Mouse (Mus musculus) neural tube, embryonic 12.5 days (tissue): ENCODE results near the gene Zbtb18. TPM values are rescaled to one million over a fixed set of nuclear protein-coding genes. Genes with fewer than 3 reads are reported as not detected.
A peak's percentile ranks its signal among the peaks of the same experiment; 100 is the strongest.

Source experiments
- ATAC-seq: fragments of 200-750 bp; cut with Nextera tagmentation; 2 replicates; pipeline ENCODE4 v1.8.0; 2017; ENCODE audit warnings: low read depth, mild to moderate bottlenecking, moderate TSS enrichment, moderate library complexity; ENCODE audit not compliant: low FRiP score
- H3K27ac ChIP-seq: fragments of 300-500 bp; sonication (generic); 2 replicates; pipeline ENCODE4 v1.5.1; 2016
- H3K27me3 ChIP-seq: fragments of 300-500 bp; sonication (generic); replicated peaks from 2 replicates; pipeline ENCODE4 v1.6.1; 2016; ENCODE audit warnings: mild to moderate bottlenecking
- H3K36me3 ChIP-seq: fragments of 300-500 bp; sonication (generic); 2 replicates; pipeline ENCODE4 v1.6.1; 2016; ENCODE audit warnings: mild to moderate bottlenecking
- H3K4me1 ChIP-seq: fragments of 300-500 bp; sonication (generic); 2 replicates; pipeline ENCODE4 v1.6.1; 2016
- H3K4me2 ChIP-seq: fragments of 300-500 bp; sonication (generic); replicated peaks from 2 replicates; pipeline ENCODE4 v1.6.1; 2016; ENCODE audit warnings: mild to moderate bottlenecking
- H3K4me3 ChIP-seq: fragments of 300-500 bp; sonication (generic); 2 replicates; pipeline ENCODE4 v1.5.1; 2016
- H3K9ac ChIP-seq: fragments of 300-500 bp; sonication (generic); 2 replicates; pipeline ENCODE4 v1.6.1; 2016; ENCODE audit warnings: mild to moderate bottlenecking
- H3K9me3 ChIP-seq: fragments of 300-500 bp; sonication (generic); 2 replicates; pipeline ENCODE4 v1.6.1; 2016; ENCODE audit warnings: mild to moderate bottlenecking
- WGBS: fragments of 180-500 bp; shearing (Covaris S2); methylation state at CpG from one replicate; pipeline ENCODE4 v1.1.7; 2016; 5-methylcytosine and 5-hydroxymethylcytosine counted together
- polyA plus RNA-seq: library from polyadenylated mRNA; unstranded; fragments of >200 nt; fragmentation: Nextera tagmentation; extraction: Ambion mirVana; gene quantifications from 2 replicates; pipeline ENCODE4 v1.2.1, GENCODE M21; 2016

The Zbtb18 gene
- polyA plus RNA-seq, 1 experiment from 2014 or later: 6.6 TPM

- H3K27me3 ChIP-seq: no peaks in the 10 kb centered on the region
- H3K9me3 ChIP-seq: no peaks in the 10 kb centered on the region
- H3K4me1 ChIP-seq: peaks cover 6% of the 10 kb centered on the region
- H3K4me3 ChIP-seq: no peak overlapping the region
- no peak overlapping the region for H3K27ac ChIP-seq
- no peak overlapping the region for H3K9ac ChIP-seq
- WGBS: 70% methylated on average over 2 of the region's 2 CpGs
- no peak overlapping the region for H3K4me2 ChIP-seq
- H3K36me3 ChIP-seq: no peaks in the 10 kb centered on the region
- ATAC-seq: no peak
Observed at GRCm38 (mm10) chr1:177459536-177459935, 17.4 kb downstream of the Zbtb18 start.

GRCm38 (mm10) chr1:177467150-177467549 is 25.0 kb downstream of the Zbtb18 start:
- Histone ChIP-seq H3K27me3 (no peaks in the 10 kb centered on the region), H3K9me3 (no peaks in the 10 kb centered on the region), H3K27ac (no peak overlapping the region), H3K4me1 (no peaks in the 10 kb centered on the region), H3K4me2 (no peak overlapping the region), H3K36me3 (no peaks in the 10 kb centered on the region), H3K4me3 (no peak overlapping the region), H3K9ac (no peak overlapping the region)
- 74% methylated on average over 8 of the region's 8 CpGs for WGBS
- no peak for ATAC-seq

- no peak for ATAC-seq
- H3K9me3 ChIP-seq: no peaks in the 10 kb centered on the region
- no peaks in the 10 kb centered on the region for H3K36me3 ChIP-seq
- H3K4me2 ChIP-seq: no peak overlapping the region
- no peaks in the 10 kb centered on the region for H3K4me1 ChIP-seq
- no peaks in the 10 kb centered on the region for H3K27me3 ChIP-seq
- H3K9ac ChIP-seq: no peak overlapping the region
- H3K4me3 ChIP-seq: no peak overlapping the region
- WGBS: 87% methylated on average over 5 of the region's 5 CpGs
- H3K27ac ChIP-seq: no peak overlapping the region
Observed at GRCm38 (mm10) chr1:177468436-177468835, 26.3 kb downstream of the Zbtb18 start.

GRCm38 (mm10) chr1:177470091-177470490 is 27.9 kb downstream of the Zbtb18 start:
- Histone ChIP-seq H3K9ac (no peak overlapping the region), H3K27me3 (no peaks in the 10 kb centered on the region), H3K36me3 (no peaks in the 10 kb centered on the region), H3K4me3 (no peak overlapping the region), H3K4me2 (no peak overlapping the region), H3K9me3 (no peaks in the 10 kb centered on the region), H3K4me1 (no peaks in the 10 kb centered on the region), H3K27ac (no peak overlapping the region)
- ATAC-seq: no peak
- 78% methylated on average over 4 of the region's 4 CpGs for WGBS

GRCm38 (mm10) chr1:177470951-177471350 is 28.8 kb downstream of the Zbtb18 start:
- H3K36me3 ChIP-seq: no peaks in the 10 kb centered on the region
- WGBS: 78% methylated on average over 2 of the region's 2 CpGs
- no peak for ATAC-seq
- H3K9me3 ChIP-seq: no peaks in the 10 kb centered on the region
- no peak overlapping the region for H3K4me2 ChIP-seq
- H3K9ac ChIP-seq: no peak overlapping the region
- no peaks in the 10 kb centered on the region for H3K27me3 ChIP-seq
- no peak overlapping the region for H3K4me3 ChIP-seq
- no peak overlapping the region for H3K27ac ChIP-seq
- no peaks in the 10 kb centered on the region for H3K4me1 ChIP-seq

GRCm38 (mm10) chr1:177475542-177476197 is 33.5 kb downstream of the Zbtb18 start:
- Histone ChIP-seq H3K27me3 (no peaks in the 10 kb centered on the region), H3K9me3 (no peaks in the 10 kb centered on the region), H3K27ac (no peak overlapping the region), H3K4me1 (no peaks in the 10 kb centered on the region), H3K9ac (no peak overlapping the region), H3K4me3 (no peak overlapping the region), H3K4me2 (no peak overlapping the region), H3K36me3 (no peaks in the 10 kb centered on the region)
- WGBS: 89% methylated on average over 13 of the region's 13 CpGs
- ATAC-seq: no peak

- H3K9me3 ChIP-seq: no peaks in the 10 kb centered on the region
- H3K27me3 ChIP-seq: no peaks in the 10 kb centered on the region
- no peak for ATAC-seq
- H3K27ac ChIP-seq: no peak overlapping the region
- no peaks in the 10 kb centered on the region for H3K36me3 ChIP-seq
- H3K4me1 ChIP-seq: no peaks in the 10 kb centered on the region
- 86% methylated on average over 2 of the region's 2 CpGs for WGBS
- no peak overlapping the region for H3K4me2 ChIP-seq
- H3K9ac ChIP-seq: no peak overlapping the region
- no peak overlapping the region for H3K4me3 ChIP-seq
Observed at GRCm38 (mm10) chr1:177478578-177478977, 36.4 kb downstream of the Zbtb18 start.

GRCm38 (mm10) chr1:177479356-177480004 is 37.3 kb downstream of the Zbtb18 start:
- H3K27ac ChIP-seq: no peak overlapping the region
- WGBS: 80% methylated on average over 10 of the region's 10 CpGs
- no peak overlapping the region for H3K9ac ChIP-seq
- H3K27me3 ChIP-seq: no peaks in the 10 kb centered on the region
- H3K9me3 ChIP-seq: no peaks in the 10 kb centered on the region
- ATAC-seq: no peak
- H3K4me1 ChIP-seq: no peaks in the 10 kb centered on the region
- no peak overlapping the region for H3K4me2 ChIP-seq
- no peaks in the 10 kb centered on the region for H3K36me3 ChIP-seq
- no peak overlapping the region for H3K4me3 ChIP-seq

- no peak for ATAC-seq
- 91% methylated on average over 2 of the region's 2 CpGs for WGBS
Observed at GRCm38 (mm10) chr1:177483612-177484011, 41.5 kb downstream of the Zbtb18 start.

GRCm38 (mm10) chr1:177484280-177484679 is 42.1 kb downstream of the Zbtb18 start:
- ATAC-seq: no peak
- Histone ChIP-seq H3K9ac (no peak overlapping the region), H3K27me3 (no peaks in the 10 kb centered on the region), H3K4me1 (no peaks in the 10 kb centered on the region), H3K4me3 (no peak overlapping the region), H3K9me3 (no peaks in the 10 kb centered on the region), H3K27ac (no peak overlapping the region), H3K36me3 (no peaks in the 10 kb centered on the region), H3K4me2 (no peak overlapping the region)
- WGBS: 74% methylated on average over 7 of the region's 7 CpGs

More at GRCm38 (mm10) chr1:177483612-177484011, 41.5 kb downstream of the Zbtb18 start:
- no peaks in the 10 kb centered on the region for H3K4me1 ChIP-seq
- no peaks in the 10 kb centered on the region for H3K9me3 ChIP-seq
- no peak overlapping the region for H3K9ac ChIP-seq
- no peaks in the 10 kb centered on the region for H3K27me3 ChIP-seq
- H3K4me3 ChIP-seq: no peak overlapping the region
- H3K36me3 ChIP-seq: no peaks in the 10 kb centered on the region
- H3K4me2 ChIP-seq: no peak overlapping the region
- H3K27ac ChIP-seq: no peak overlapping the region

- H3K36me3 ChIP-seq: no peaks in the 10 kb centered on the region
- no peaks in the 10 kb centered on the region for H3K9me3 ChIP-seq
- H3K4me3 ChIP-seq: no peak overlapping the region
- no peak overlapping the region for H3K4me2 ChIP-seq
- no peak overlapping the region for H3K27ac ChIP-seq
- no peaks in the 10 kb centered on the region for H3K27me3 ChIP-seq
- H3K4me1 ChIP-seq: no peaks in the 10 kb centered on the region
- H3K9ac ChIP-seq: no peak overlapping the region
- no peak for ATAC-seq
- 48% methylated on average over 7 of the region's 7 CpGs for WGBS
Observed at GRCm38 (mm10) chr1:177484680-177485079, 42.5 kb downstream of the Zbtb18 start.

- Histone ChIP-seq H3K27me3 (no peaks in the 10 kb centered on the region), H3K9ac (no peak overlapping the region), H3K36me3 (no peaks in the 10 kb centered on the region), H3K27ac (no peak overlapping the region), H3K4me2 (no peak overlapping the region), H3K4me1 (peaks cover 6% of the 10 kb centered on the region), H3K9me3 (no peaks in the 10 kb centered on the region), H3K4me3 (no peak overlapping the region)
- WGBS: 83% methylated on average over 7 of the region's 7 CpGs
- ATAC-seq: no peak
Observed at GRCm38 (mm10) chr1:177489844-177490243, 47.7 kb downstream of the Zbtb18 start.

- Histone ChIP-seq H3K4me3 (no peak overlapping the region), H3K4me1 (peaks cover 9% of the 10 kb centered on the region), H3K9ac (no peak overlapping the region), H3K36me3 (no peaks in the 10 kb centered on the region), H3K27ac (no peak overlapping the region), H3K27me3 (no peaks in the 10 kb centered on the region), H3K4me2 (no peak overlapping the region), H3K9me3 (no peaks in the 10 kb centered on the region)
- peak; percentile 50; the same call in 1 of the 2 replicates for ATAC-seq
- 31% methylated on average over 4 of the region's 4 CpGs for WGBS
Observed at GRCm38 (mm10) chr1:177490808-177491207, 48.7 kb downstream of the Zbtb18 start.
